Mouse (Mus musculus) cerebellum, adult 8-10 months (tissue): ENCODE data around the gene Itpka.

Experiments used
- DNase-seq: peaks from one replicate; pipeline ENCODE4 v3.0.0; 2022

Gene Itpka

GRCm38 (mm10) chr2:119758101-119758843 is 16.1 kb downstream of the Itpka start:
- DNase-seq: peak; percentile 42

DNA sequence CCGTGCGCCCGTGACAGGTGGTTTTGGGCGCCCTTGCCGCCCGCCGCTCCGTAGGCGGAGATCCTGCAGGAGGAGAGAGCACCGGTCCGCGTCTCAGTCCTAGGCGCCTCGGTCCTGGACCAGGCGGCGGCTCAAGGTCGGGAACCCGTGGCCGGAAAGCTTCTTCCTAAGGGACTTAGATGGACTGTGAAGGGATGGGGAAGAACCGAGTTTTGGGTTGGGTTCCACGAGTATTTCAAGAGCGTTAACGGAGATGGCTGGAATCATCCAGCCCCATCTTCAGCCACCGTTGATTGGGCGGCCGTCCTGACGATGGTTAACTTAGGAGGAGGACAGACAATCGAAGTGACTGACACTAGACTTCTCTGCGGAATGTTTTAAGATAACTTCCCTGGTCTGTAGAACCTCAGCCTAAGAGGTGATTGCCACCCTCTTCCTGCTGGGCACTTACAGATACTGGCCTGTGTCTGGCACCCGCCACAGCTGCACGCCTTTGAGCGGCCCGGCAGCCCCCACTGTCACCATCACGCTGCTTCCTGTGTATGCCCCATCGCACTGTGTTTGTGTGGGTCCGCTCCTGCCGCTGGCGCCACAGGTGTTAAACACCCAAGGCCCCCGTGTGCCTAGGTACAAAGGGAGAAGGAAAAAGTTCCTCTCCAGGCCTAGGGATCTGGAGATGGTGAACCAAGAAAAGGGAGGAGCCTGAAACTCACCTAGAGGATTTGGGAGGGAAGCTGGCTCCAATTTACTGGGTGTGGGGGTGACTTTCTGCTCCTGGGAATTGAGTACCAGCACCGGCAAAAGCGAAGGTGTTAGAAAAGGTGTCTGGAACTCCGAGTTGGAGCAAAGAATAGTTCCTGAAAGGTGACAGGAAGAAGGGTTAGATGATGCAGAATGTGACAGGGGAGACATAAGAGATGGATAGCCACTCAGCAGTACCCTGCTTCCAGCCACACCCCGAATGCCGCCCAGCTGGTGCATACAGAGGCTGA is 17.0 kb downstream of the Itpka start:
- DNase-seq: no peak

GRCm38 (mm10) chr2:119760251-119760650 is 18.1 kb downstream of the Itpka start, which contains the start of gene Ltk:
TSS of gene Ltk (minus strand) at chr2:119760431.
- no peak for DNase-seq

GRCm38 (mm10) chr2:119762276-119762675 is 20.1 kb downstream of the Itpka start:
- no peak for DNase-seq

GRCm38 (mm10) chr2:119763924-119764323 is 21.8 kb downstream of the Itpka start:
- DNase-seq: no peak

DNA sequence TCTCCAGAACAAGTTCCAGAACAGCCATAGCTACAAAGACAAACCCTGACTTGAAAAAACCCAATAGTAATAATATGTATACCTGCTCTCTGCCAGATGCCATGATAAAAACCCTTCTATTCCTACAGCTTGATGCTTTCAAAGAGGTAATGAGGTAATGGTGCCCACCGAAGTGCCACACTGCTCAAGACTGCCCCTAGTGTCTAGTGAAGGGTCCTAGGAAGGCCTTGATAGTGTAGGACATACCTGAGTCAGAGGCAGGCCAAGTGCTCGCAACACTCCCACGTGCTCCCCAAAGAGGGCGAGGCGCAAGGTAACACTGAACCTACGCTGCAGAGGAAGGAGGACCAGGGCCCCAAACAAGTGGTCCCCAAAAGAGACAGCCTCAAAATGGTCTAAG is 25.1 kb downstream of the Itpka start:
- DNase-seq: no peak

GRCm38 (mm10) chr2:119787206-119787883 is 45.2 kb downstream of the Itpka start, which contains the start of gene Rpap1:
TSS of gene Rpap1 (minus strand) at chr2:119787537.
- peak; percentile 81 for DNase-seq

GRCm38 (mm10) chr2:119789996-119790395 is 47.9 kb downstream of the Itpka start:
- DNase-seq: no peak

- no peak for DNase-seq
These were observed 55.2 kb downstream of the Itpka start, which contains the start of gene Tyro3 for GRCm38 (mm10) chr2:119797279-119797783. TSS of gene Tyro3 (plus strand) at chr2:119797733.

DNA sequence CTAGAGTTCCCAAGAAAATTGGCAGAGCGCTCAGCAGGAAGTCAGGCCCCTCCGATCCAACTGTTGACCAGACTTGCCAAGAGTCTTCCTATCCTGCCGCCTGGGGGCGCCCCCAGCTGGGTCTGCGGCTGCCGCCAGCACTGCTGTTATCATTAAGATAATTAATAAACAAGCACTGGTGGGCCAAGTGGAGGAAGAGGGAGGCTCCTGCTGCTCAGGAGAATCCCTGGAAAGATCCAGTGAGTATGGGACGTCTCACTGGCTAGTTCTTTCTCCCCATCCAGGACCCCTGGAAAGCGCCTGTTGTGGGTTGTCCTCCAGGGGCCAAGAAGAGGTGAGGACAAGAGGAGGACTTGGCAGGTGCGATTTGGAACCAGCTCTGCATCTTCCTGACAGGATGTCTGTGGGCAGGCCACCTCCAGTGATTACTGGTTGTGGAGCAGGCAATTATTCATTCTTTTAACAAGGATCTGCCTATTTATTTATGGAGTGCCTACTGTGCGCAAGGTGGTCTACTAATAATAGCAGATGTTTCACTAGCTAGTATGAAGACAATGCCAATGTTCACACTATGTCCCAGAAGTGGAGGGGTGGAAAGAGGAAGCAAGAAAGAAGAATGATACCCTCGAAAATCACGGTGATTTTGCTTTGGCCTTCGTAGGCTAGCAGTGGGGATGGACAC is 56.2 kb downstream of the Itpka start:
- peak; percentile 64 for DNase-seq

- DNase-seq: peak; percentile 66
These were observed 57.2 kb downstream of the Itpka start for GRCm38 (mm10) chr2:119799181-119799960.

DNA sequence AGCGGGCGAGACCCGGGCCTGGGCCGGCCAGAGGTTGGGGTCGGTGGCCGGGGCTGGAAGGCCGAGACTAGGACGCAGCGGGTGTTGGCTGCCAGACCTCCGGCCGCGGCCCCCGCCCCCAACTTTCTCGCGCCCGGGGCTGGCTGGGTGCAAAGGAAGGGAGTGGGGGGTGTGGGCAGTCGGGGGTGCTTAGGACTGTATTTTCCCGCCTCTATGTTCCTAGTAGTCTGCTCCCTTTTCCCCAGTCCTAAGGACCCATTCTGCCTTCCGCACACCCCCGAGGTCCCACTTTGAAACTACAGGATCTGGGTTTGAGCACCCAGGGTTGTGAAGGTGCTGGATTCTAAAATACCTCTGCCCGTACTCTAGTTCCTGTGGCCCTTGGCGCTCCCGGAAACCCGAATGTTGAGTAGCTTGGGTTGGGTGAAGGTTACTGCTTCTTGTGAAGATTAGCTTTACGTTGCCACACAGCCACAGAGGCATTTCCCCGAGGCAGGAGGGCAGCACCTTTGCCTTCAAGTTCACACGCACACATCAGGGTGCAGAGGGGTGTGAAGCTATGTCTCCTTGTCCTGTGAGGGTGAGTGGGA is 57.9 kb downstream of the Itpka start:
- no peak for DNase-seq
